Mouse (Mus musculus) heart, postnatal 36 days (tissue): ENCODE results near the gene Gm20388. TPM values are rescaled to one million over a fixed set of nuclear protein-coding genes. Genes with fewer than 3 reads are reported as not detected.

Experiments used
- DNase-seq, 2 experiments: peaks; one replicate each; pipeline ENCODE4 v3.0.0; 2021 to 2022
- intact Hi-C: fragments of 180-260 bp; cut with DNase I; formaldehyde crosslinking; loops from one replicate; pipeline ENCODE4 v1.15.1; 2025
- total RNA-seq, 2 experiments: library from RNA; stranded (reverse); gene quantifications; 2 replicates each; pipeline ENCODE4 v1.2.3; 2021

Gm20388 gene
- total RNA-seq, 2 experiments from 2014 or later: 3.5 to 4.9 TPM

- intact Hi-C loops: loop anchor here (5.0 kb wide), 1 partner anchor 80 kb away; the partner anchor contains the start of gene Acsf3
- DNase-seq: no peak
These were observed 2786.9 kb downstream of the Gm20388 start for GRCm38 (mm10) chr8:122697586-122697985.

GRCm38 (mm10) chr8:122698254-122698768 lies 2787.7 kb downstream of the Gm20388 start:
- intact Hi-C loops: loop anchor here (5.0 kb wide), 1 partner anchor 79 kb away; the partner anchor contains the start of gene Acsf3

GRCm38 (mm10) chr8:122699005-122699492 lies 2788.4 kb downstream of the Gm20388 start, which contains the start of gene Cbfa2t3:
Gene Cbfa2t3, minus strand, starts transcription at chr8:122699109.
- DNase-seq: peak; percentile 34 to 62
- intact Hi-C loops: loop anchor here (5.0 kb wide), 1 partner anchor 78 kb away; the partner anchor contains the start of gene Acsf3

More at GRCm38 (mm10) chr8:122698254-122698768, 2787.7 kb downstream of the Gm20388 start:
- DNase-seq: no peak

- intact Hi-C loops: no loop called here
- peak in 1 of 2 experiments; percentile 23 for DNase-seq
These were observed 2790.0 kb downstream of the Gm20388 start for GRCm38 (mm10) chr8:122700628-122701027.

GRCm38 (mm10) chr8:122701441-122702185 lies 2791.0 kb downstream of the Gm20388 start:
- intact Hi-C loops: no loop called here
- DNase-seq: no peak

GRCm38 (mm10) chr8:122702301-122702941 lies 2791.8 kb downstream of the Gm20388 start:
- intact Hi-C loops: no loop called here

GRCm38 (mm10) chr8:122702957-122703356 lies 2792.3 kb downstream of the Gm20388 start:
- DNase-seq: no peak
- intact Hi-C loops: no loop called here

More at GRCm38 (mm10) chr8:122702301-122702941, 2791.8 kb downstream of the Gm20388 start:
- no peak for DNase-seq

- no peak for DNase-seq
- intact Hi-C loops: no loop called here
These were observed 2794.0 kb downstream of the Gm20388 start for GRCm38 (mm10) chr8:122704612-122705011.

GRCm38 (mm10) chr8:122705901-122706561 lies 2795.4 kb downstream of the Gm20388 start:
- intact Hi-C loops: no loop called here
- peak in 1 of 2 experiments; percentile 35 for DNase-seq

- DNase-seq: no peak
- intact Hi-C loops: no loop called here
These were observed 2796.5 kb downstream of the Gm20388 start for GRCm38 (mm10) chr8:122707184-122707583.

GRCm38 (mm10) chr8:122709340-122710111 lies 2798.9 kb downstream of the Gm20388 start:
- no peak for DNase-seq
- intact Hi-C loops: no loop called here

- DNase-seq: no peak
These were observed 2800.8 kb downstream of the Gm20388 start for GRCm38 (mm10) chr8:122711480-122711879.

GRCm38 (mm10) chr8:122711891-122712365 lies 2801.3 kb downstream of the Gm20388 start:
- DNase-seq: peak; percentile 51 to 62
- intact Hi-C loops: no loop called here

More at GRCm38 (mm10) chr8:122711480-122711879, 2800.8 kb downstream of the Gm20388 start:
- intact Hi-C loops: no loop called here

- DNase-seq: no peak
- intact Hi-C loops: no loop called here
These were observed 2801.9 kb downstream of the Gm20388 start for GRCm38 (mm10) chr8:122712411-122713156.

GRCm38 (mm10) chr8:122713157-122713518 lies 2802.5 kb downstream of the Gm20388 start:
- DNase-seq: no peak
- intact Hi-C loops: no loop called here

GRCm38 (mm10) chr8:122716566-122716965 lies 2805.9 kb downstream of the Gm20388 start:
- DNase-seq: no peak
- intact Hi-C loops: no loop called here

GRCm38 (mm10) chr8:122717869-122718509 lies 2807.3 kb downstream of the Gm20388 start:
- intact Hi-C loops: no loop called here
- no peak for DNase-seq

GRCm38 (mm10) chr8:122718711-122719499 lies 2808.3 kb downstream of the Gm20388 start:
- intact Hi-C loops: no loop called here
- DNase-seq: no peak
